Comparison of ENCODE assay signal across 7 mouse cellular contexts in genomic region chr7:35215225-35215624, GRCm38 (mm10). TPM values are rescaled to one million over a fixed set of nuclear protein-coding genes. Genes with fewer than 3 reads are reported as not detected.
DNase-seq lines count a peak whose midpoint lies in the region; ATAC-seq lines count a peak whose summit lies in the region.

TSS of gene Lrp3 (minus strand) at chr7:35215498.

- H3K36me3 ChIP-seq in embryonic facial prominence, embryonic 13.5 days: peaks cover 25% of the 10 kb centered on the region
- no peaks in the 10 kb centered on the region for H3K36me3 ChIP-seq in heart, embryonic 10.5 days
- peaks cover 5% of the 10 kb centered on the region; the same call in 1 of the 2 replicates for H3K36me3 ChIP-seq in kidney, embryonic 15.5 days

- H3K9me3 ChIP-seq in embryonic facial prominence, embryonic 13.5 days: no peaks in the 10 kb centered on the region
- H3K9me3 ChIP-seq in heart, embryonic 10.5 days: no peaks in the 10 kb centered on the region
- H3K9me3 ChIP-seq in kidney, embryonic 15.5 days (replicated peaks): no peaks in the 10 kb centered on the region

- DNase-seq in heart, embryonic 10.5 days (ENCODE audit: low spot score): no peak
- DNase-seq in liver: peak; percentile 61
- peak; percentile 78 for DNase-seq in neural tube, embryonic 10.5 days (ENCODE audit: extremely low spot score, low spot score)
- DNase-seq in urinary bladder, adult 2 months (ENCODE audit: low spot score): peak; percentile 56

- H3K4me2 ChIP-seq in embryonic facial prominence, embryonic 13.5 days: peak within 1 kb of the TSS; percentile 81
- peak within 1 kb of the TSS; percentile 91 for H3K4me2 ChIP-seq in kidney, embryonic 15.5 days

- peak; percentile 72 for ATAC-seq in embryonic facial prominence, embryonic 13.5 days (ENCODE audit: insufficient number of reproducible peaks, insufficient read depth, low FRiP score, low TSS enrichment, low read depth)
- ATAC-seq in kidney, embryonic 15.5 days (replicated peaks; ENCODE audit: low FRiP score): peak; percentile 94

- no peak within 1 kb of the TSS for H3K27ac ChIP-seq in brown adipose tissue, adult 24 weeks (replicated peaks; ENCODE audit: low read depth, low read length)
- H3K27ac ChIP-seq in embryonic facial prominence, embryonic 13.5 days: peak within 1 kb of the TSS; percentile 22
- peak within 1 kb of the TSS; percentile 86 for H3K27ac ChIP-seq in heart, embryonic 10.5 days
- peak within 1 kb of the TSS; percentile 76 for H3K27ac ChIP-seq in kidney, embryonic 15.5 days

- H3K27me3 ChIP-seq in embryonic facial prominence, embryonic 13.5 days: 0 out of 2 replicates have a peak, but pooled peaks cover 5% of the 10 kb centered on the region
- H3K27me3 ChIP-seq in heart, embryonic 10.5 days (ENCODE audit: insufficient read depth, poor library complexity, severe bottlenecking): peaks cover 31% of the 10 kb centered on the region
- 0 out of 2 replicates have a peak, but pooled peaks cover 4% of the 10 kb centered on the region for H3K27me3 ChIP-seq in kidney, embryonic 15.5 days

- H3K4me1 ChIP-seq in brown adipose tissue, adult 24 weeks (ENCODE audit: control insufficient read depth, insufficient read depth, insufficient read length, low read length): no peaks in the 10 kb centered on the region
- peaks cover 18% of the 10 kb centered on the region for H3K4me1 ChIP-seq in embryonic facial prominence, embryonic 13.5 days
- peaks cover 18% of the 10 kb centered on the region for H3K4me1 ChIP-seq in heart, embryonic 10.5 days
- H3K4me1 ChIP-seq in kidney, embryonic 15.5 days: peaks cover 18% of the 10 kb centered on the region

- peak within 1 kb of the TSS; percentile 59 for H3K4me3 ChIP-seq in brown adipose tissue, adult 24 weeks (ENCODE audit: insufficient read depth, low read depth, low read length)
- peak within 1 kb of the TSS; percentile 78 for H3K4me3 ChIP-seq in embryonic facial prominence, embryonic 13.5 days
- peak within 1 kb of the TSS; percentile 73 for H3K4me3 ChIP-seq in heart, embryonic 10.5 days
- H3K4me3 ChIP-seq in kidney, embryonic 15.5 days (replicated peaks): peak within 1 kb of the TSS; percentile 74

- under 1% methylated on average over 43 of the region's 53 CpGs for WGBS in embryonic facial prominence, embryonic 13.5 days
- WGBS in heart, embryonic 10.5 days: 1% methylated on average over 53 of the region's 53 CpGs
- WGBS in kidney, embryonic 15.5 days: under 1% methylated on average over 48 of the region's 53 CpGs

- peak within 1 kb of the TSS; percentile 83 for H3K9ac ChIP-seq in embryonic facial prominence, embryonic 13.5 days
- H3K9ac ChIP-seq in kidney, embryonic 15.5 days: peak within 1 kb of the TSS; percentile 66

RNA-seq across cellular contexts. Expression of gene Lrp3, which starts in this region (rescaled TPM):
- polyA plus RNA-seq in brown adipose tissue, adult 24 weeks (2012; ENCODE audit: insufficient read depth, insufficient read length, missing spikeins): 5.6 and 6.7 TPM in 2 replicates
- 10.3 and 11.2 TPM in 2 replicates for polyA plus RNA-seq in embryonic facial prominence, embryonic 13.5 days (2015; fragmentation: Nextera tagmentation; extraction: Ambion mirVana)
- polyA plus RNA-seq in heart, embryonic 10.5 days (2016; fragmentation: Nextera tagmentation; extraction: Ambion mirVana): 1.5 and 4.2 TPM in 2 replicates
- polyA plus RNA-seq in kidney, embryonic 15.5 days (2015; fragmentation: Nextera tagmentation; extraction: Ambion mirVana): 5.2 and 6.3 TPM in 2 replicates
- 13.3 and 19.3 TPM in 2 replicates for polyA plus RNA-seq in urinary bladder, adult 2 months (2012; rRNA removed)
